Mouse (Mus musculus) lung, adult 2 months (tissue): ENCODE data around the gene Rnf114.

Source experiments
- CTCF ChIP-seq: fragments of 200-500 bp; IDR thresholded peaks from 2 replicates; pipeline ENCODE4 v1.5.1; 2011; ENCODE audit warnings: mild to moderate bottlenecking, low read length, control low read depth; ENCODE audit not compliant: insufficient read depth
- POLR2A ChIP-seq: fragments of 200-500 bp; IDR thresholded peaks from 2 replicates; pipeline ENCODE4 v1.6.1; 2011; ENCODE audit warnings: low read depth, mild to moderate bottlenecking, control low read depth, low read length, borderline replicate concordance; ENCODE audit errors: extremely low read depth

DNA sequence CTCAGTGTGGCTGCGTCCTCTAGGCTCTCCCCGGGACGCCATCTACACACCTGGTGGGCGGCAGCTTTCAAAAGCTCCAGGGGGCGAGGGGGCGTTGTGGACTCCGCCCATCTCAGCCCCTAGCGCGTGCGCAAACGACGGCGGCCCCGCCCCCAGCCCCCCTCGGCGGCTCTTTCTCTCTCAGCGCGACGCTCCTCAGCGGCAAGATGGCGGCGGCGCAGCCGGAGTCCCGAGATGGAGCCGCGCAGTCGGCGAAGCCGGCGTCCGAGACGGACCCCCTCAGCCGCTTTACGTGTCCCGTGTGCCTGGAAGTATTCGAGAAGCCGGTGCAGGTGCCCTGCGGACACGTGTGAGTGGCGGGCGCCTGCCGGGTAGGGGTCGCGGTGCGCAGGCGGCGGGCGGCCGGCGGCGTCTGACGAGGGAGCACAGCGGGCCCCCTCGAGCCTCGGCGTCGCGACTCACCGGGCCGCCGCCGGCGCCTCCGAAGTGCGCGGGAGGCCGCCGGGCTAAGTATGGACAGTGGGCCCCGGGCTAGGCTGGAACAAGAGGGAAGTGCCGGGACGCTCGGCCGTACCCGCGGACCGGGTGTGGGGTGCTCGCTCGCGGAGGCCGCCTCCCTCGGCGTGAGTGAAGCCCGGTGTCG, 10.9 kb downstream of the Rnf114 start:
- TF ChIP-seq POLR2A (0 out of 2 replicates have a peak, but pooled peaks have one; percentile 53), CTCF (no peak)
